Mouse (Mus musculus) stomach, embryonic 16.5 days (tissue): Measurements from ENCODE around the gene Acox1. TPM values are rescaled to one million over a fixed set of nuclear protein-coding genes. Genes with fewer than 3 reads are reported as not detected.

Experiments
- ATAC-seq: fragments of 200-750 bp; cut with Nextera tagmentation; 2 replicates; pipeline ENCODE4 v1.8.0; 2017; ENCODE audit warnings: moderate number of reproducible peaks, moderate TSS enrichment; ENCODE audit not compliant: insufficient read depth, low FRiP score
- H3K27ac ChIP-seq: fragments of 300-500 bp; sonication (generic); 2 replicates; pipeline ENCODE4 v1.5.1; 2014; ENCODE audit warnings: low read length
- H3K27me3 ChIP-seq: fragments of 300-500 bp; sonication (generic); 2 replicates; pipeline ENCODE4 v1.6.1; 2014; ENCODE audit warnings: low read length, control low read depth, mixed read lengths; ENCODE audit not compliant: control insufficient read depth, insufficient read depth
- H3K36me3 ChIP-seq: fragments of 300-500 bp; sonication (generic); 2 replicates; pipeline ENCODE4 v1.6.1; 2014; ENCODE audit warnings: low read length; ENCODE audit not compliant: control insufficient read depth, insufficient read depth
- H3K4me1 ChIP-seq: fragments of 300-500 bp; sonication (generic); 2 replicates; pipeline ENCODE4 v1.6.1; 2014; ENCODE audit warnings: low read length, control low read depth, mixed read lengths; ENCODE audit not compliant: control insufficient read depth, insufficient read depth
- H3K4me2 ChIP-seq: fragments of 300-500 bp; sonication (generic); 2 replicates; pipeline ENCODE4 v1.6.1; 2014; ENCODE audit warnings: low read depth, low read length, mixed read lengths
- H3K4me3 ChIP-seq: fragments of 300-500 bp; sonication (generic); replicated peaks from 2 replicates; pipeline ENCODE4 v1.5.1; 2014; ENCODE audit warnings: mild to moderate bottlenecking, low read length
- H3K9ac ChIP-seq: fragments of 300-500 bp; sonication (generic); 2 replicates; pipeline ENCODE4 v1.6.1; 2014; ENCODE audit warnings: low read length
- H3K9me3 ChIP-seq: fragments of 300-500 bp; sonication (generic); replicated peaks from 2 replicates; pipeline ENCODE4 v1.6.1; 2016; ENCODE audit warnings: low read length, control low read depth; ENCODE audit not compliant: control insufficient read depth
- WGBS: fragments of 180-500 bp; shearing (Covaris S2); extraction: QIAGEN DNeasy Blood & Tissue Kit; methylation state at CpG from one replicate; pipeline ENCODE4 v1.1.7; 2014; 5-methylcytosine and 5-hydroxymethylcytosine counted together
- polyA plus RNA-seq: library from polyadenylated mRNA; unstranded; fragments of >200 nt; fragmentation: Nextera tagmentation; extraction: Ambion mirVana; gene quantifications from 2 replicates; pipeline ENCODE4 v1.2.1, GENCODE M21; 2015

Acox1 gene
- polyA plus RNA-seq, 1 experiment from 2014 or later: 50.8 TPM

GRCm38 (mm10) chr11:116185836-116186235 lies 13.0 kb downstream of the Acox1 start:
- H3K4me1 ChIP-seq: no peaks in the 10 kb centered on the region
- WGBS: 92% methylated on average over 3 of the region's 3 CpGs
- H3K4me2 ChIP-seq: no peak overlapping the region
- no peak overlapping the region for H3K4me3 ChIP-seq
- no peak for ATAC-seq
- 0 out of 2 replicates have a peak overlapping the region, but pooled peaks have one; percentile 2 for H3K27ac ChIP-seq
- no peaks in the 10 kb centered on the region; the same call in 1 of the 2 replicates for H3K36me3 ChIP-seq
- H3K9me3 ChIP-seq: no peaks in the 10 kb centered on the region
- no peak overlapping the region for H3K9ac ChIP-seq
- H3K27me3 ChIP-seq: no peaks in the 10 kb centered on the region

DNA sequence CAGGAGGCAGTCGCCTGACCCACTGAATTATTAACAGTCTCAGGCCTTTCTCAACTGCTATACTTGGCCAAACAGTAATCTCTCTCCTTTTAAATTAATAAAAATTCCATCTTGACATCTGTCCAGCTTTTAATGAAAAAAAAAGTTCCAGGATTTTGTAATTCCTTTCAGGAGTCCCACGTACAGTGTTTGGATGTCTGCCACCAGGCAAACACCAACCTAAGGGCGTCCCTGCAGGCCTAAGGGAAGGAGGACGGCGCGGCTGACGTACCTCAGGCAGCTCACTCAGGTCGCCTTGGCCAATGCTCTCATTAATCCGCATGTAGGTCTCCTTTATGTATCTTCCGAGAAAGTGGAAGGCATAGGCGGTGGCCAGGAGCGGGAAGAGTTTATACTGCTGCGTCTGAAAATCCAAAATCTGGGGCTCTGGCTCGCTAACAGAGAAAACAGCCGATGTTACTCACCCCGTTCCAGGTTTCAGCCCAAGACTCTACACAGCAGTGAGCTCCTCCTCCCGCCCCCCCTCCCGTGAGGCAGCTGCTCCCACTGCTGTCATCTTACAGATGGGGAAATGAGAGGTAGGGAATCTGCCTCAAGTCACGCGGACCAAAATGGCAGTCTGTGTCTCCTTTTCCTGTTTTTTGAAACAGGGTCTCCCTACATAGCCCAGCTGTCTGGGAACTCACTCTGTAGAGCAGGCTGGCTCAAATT lies 20.3 kb downstream of the Acox1 start:
- H3K9me3 ChIP-seq: no peaks in the 10 kb centered on the region
- H3K9ac ChIP-seq: no peak overlapping the region
- H3K27me3 ChIP-seq: no peaks in the 10 kb centered on the region
- no peak for ATAC-seq
- WGBS: 81% methylated on average over 20 of the region's 20 CpGs
- no peak overlapping the region for H3K27ac ChIP-seq
- no peak overlapping the region for H3K4me3 ChIP-seq
- H3K36me3 ChIP-seq: peaks cover 10% of the 10 kb centered on the region
- no peak overlapping the region for H3K4me2 ChIP-seq
- H3K4me1 ChIP-seq: no peaks in the 10 kb centered on the region

GRCm38 (mm10) chr11:116176010-116176409 lies 22.8 kb downstream of the Acox1 start:
- Histone ChIP-seq H3K36me3 (peaks cover 10% of the 10 kb centered on the region), H3K27ac (no peak overlapping the region), H3K9ac (no peak overlapping the region), H3K4me1 (no peaks in the 10 kb centered on the region), H3K4me2 (no peak overlapping the region), H3K4me3 (no peak overlapping the region), H3K27me3 (no peaks in the 10 kb centered on the region), H3K9me3 (no peaks in the 10 kb centered on the region)
- WGBS: 78% methylated on average over 7 of the region's 7 CpGs
- ATAC-seq: no peak

DNA sequence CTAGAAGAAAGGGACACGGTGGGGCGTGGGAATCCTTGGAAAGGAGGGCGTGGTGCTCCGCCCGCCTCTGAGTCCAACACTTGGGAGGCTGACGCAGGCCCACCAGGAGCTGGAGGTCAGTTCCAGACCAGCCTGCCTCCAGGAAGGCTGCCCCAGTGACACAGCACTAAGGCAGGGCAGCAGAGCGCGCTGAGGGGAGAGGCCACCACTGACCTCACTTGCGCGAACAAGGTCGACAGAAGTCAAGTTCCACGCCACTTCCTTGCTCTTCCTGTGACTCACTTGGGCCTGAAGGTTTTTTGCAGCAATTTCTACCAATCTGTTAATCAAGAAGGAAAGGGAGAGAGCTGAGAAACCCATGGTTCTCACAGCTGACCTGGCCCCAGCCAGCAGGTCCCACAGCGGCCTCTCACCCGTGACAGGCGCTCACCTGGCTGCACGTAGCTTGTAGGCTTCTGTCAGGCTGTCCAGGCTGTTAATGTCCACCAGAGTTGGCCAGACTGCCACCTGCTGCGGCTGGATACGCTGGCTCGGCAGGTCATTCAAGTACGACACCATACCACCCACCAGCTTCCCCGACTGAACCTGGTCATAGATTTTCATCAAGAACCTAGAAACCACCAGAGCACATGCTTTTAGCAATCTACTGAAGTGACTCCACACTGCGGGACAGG lies 23.9 kb downstream of the Acox1 start:
- no peaks in the 10 kb centered on the region for H3K4me1 ChIP-seq
- no peaks in the 10 kb centered on the region for H3K27me3 ChIP-seq
- H3K4me2 ChIP-seq: no peak overlapping the region
- no peaks in the 10 kb centered on the region for H3K9me3 ChIP-seq
- ATAC-seq: no peak
- no peak overlapping the region for H3K9ac ChIP-seq
- H3K27ac ChIP-seq: no peak overlapping the region; the same call in 1 of the 2 replicates
- WGBS: 88% methylated on average over 22 of the region's 22 CpGs
- peaks cover 10% of the 10 kb centered on the region for H3K36me3 ChIP-seq
- no peak overlapping the region for H3K4me3 ChIP-seq

DNA sequence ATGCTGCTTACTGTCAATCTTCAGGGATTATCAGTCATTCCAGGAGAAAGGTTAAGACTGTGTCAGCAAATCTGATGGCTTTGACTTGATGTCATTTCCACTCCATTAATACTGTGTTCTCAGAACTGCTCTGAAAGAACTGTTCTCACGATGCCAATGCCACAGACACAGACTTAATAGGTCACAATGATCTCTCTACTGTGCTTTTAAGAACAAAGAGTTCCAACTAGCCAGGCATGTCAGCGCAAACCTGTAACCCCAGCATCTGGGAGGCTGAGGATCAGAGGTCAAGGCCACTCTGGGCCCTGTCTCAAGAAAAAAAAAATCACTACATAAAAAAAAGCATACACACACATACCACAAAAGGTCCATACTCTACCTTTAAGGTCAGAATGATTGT lies 26.9 kb downstream of the Acox1 start:
- H3K9me3 ChIP-seq: no peaks in the 10 kb centered on the region
- ATAC-seq: no peak
- no peaks in the 10 kb centered on the region; the same call in 1 of the 2 replicates for H3K4me1 ChIP-seq
- WGBS: 88% methylated on average over 2 of the region's 2 CpGs
- no peak overlapping the region; the same call in 1 of the 2 replicates for H3K9ac ChIP-seq
- H3K27me3 ChIP-seq: no peaks in the 10 kb centered on the region
- no peak overlapping the region for H3K4me3 ChIP-seq
- H3K4me2 ChIP-seq: no peak overlapping the region
- H3K27ac ChIP-seq: no peak overlapping the region
- peaks cover 4% of the 10 kb centered on the region; the same call in 1 of the 2 replicates for H3K36me3 ChIP-seq

DNA sequence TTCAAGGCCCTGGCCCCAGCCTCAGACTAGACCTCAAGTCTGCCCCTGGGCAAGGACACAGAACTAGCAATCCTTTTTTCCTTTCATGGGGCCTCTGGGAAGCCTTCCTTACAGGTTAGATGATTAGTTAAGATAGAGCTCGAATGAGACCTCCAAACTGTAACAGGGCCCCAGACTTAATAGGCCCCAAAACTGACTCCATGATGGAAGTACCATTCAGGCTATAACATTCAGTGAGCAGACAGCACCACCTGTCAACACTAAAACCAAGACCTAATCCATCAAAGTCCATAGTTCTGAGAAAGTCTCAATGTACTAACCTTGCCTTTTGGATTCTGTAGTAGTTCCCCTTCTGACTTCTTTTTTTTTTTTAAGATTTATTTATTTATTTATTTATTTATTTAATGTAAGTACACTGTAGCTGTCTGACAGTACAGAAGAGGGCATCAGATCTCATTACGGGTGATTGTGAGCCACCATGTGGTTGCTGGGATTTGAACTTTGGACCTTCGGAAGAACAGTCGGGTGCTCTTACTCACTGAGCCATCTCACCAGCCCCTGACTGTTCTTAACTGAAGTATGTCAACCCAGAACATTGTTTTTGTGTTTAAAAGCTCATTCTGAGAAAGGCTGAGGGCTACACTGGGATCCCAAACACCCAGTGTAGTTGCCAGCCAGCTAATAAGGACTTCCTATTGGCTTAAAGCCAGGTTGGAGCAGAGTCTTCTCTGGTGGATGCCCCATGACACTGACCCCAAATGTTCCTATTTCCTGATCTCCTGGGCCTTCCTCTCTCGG lies 28.6 kb downstream of the Acox1 start:
- Histone ChIP-seq H3K27me3 (no peaks in the 10 kb centered on the region), H3K4me2 (no peak overlapping the region), H3K4me3 (no peak overlapping the region), H3K9ac (no peak overlapping the region), H3K36me3 (peaks cover 4% of the 10 kb centered on the region; the same call in 1 of the 2 replicates), H3K4me1 (no peaks in the 10 kb centered on the region; the same call in 1 of the 2 replicates), H3K9me3 (no peaks in the 10 kb centered on the region), H3K27ac (no peak overlapping the region)
- 74% methylated on average over 5 of the region's 5 CpGs for WGBS
- no peak for ATAC-seq

DNA sequence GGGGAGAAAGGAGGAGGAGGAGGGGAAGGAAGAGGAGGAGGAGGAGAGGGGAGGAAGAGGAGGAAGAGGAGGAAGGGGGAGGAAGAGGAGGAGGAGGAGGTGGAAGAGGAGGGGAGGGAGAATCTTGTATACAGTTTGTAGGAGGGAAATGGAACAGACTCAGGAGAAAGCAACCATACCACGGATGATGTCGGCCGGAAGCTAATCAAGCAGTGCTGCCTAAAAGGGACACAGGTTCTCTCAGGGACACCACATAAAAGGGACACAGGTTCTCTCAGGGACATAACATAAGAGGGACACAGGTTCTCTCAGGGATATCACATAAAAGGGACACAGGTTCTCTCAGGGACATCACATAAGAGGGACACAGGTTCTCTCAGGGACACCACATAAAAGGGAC lies 29.6 kb downstream of the Acox1 start:
- Histone ChIP-seq H3K9ac (no peak overlapping the region), H3K4me1 (no peaks in the 10 kb centered on the region; the same call in 1 of the 2 replicates), H3K4me3 (no peak overlapping the region), H3K36me3 (peaks cover 3% of the 10 kb centered on the region; the same call in 1 of the 2 replicates), H3K4me2 (no peak overlapping the region), H3K27ac (no peak overlapping the region), H3K9me3 (no peaks in the 10 kb centered on the region), H3K27me3 (no peaks in the 10 kb centered on the region)
- 87% methylated on average over 3 of the region's 3 CpGs for WGBS
- ATAC-seq: no peak

- WGBS: under 1% methylated on average over 40 of the region's 40 CpGs
- Histone ChIP-seq H3K27me3 (no peaks in the 10 kb centered on the region), H3K4me1 (no peaks in the 10 kb centered on the region; the same call in 1 of the 2 replicates)
Observed at GRCm38 (mm10) chr11:116167884-116168439, 30.9 kb downstream of the Acox1 start, which contains the start of gene Fbf1. Gene Fbf1, minus strand, starts transcription at chr11:116168166.

More at GRCm38 (mm10) chr11:116167884-116168439, 30.9 kb downstream of the Acox1 start, which contains the start of gene Fbf1:
- ATAC-seq: peak; percentile 97
- Histone ChIP-seq H3K4me3 (peak within 1 kb of the TSS; percentile 81), H3K4me2 (peak within 1 kb of the TSS; percentile 94), H3K36me3 (no peaks in the 10 kb centered on the region; the same call in 1 of the 2 replicates), H3K9me3 (no peaks in the 10 kb centered on the region), H3K9ac (peak within 1 kb of the TSS; percentile 88), H3K27ac (peak within 1 kb of the TSS; percentile 96)
